Mouse (Mus musculus) limb, embryonic 15.5 days (tissue): Measurements from ENCODE around the gene Dhdh. TPM values are rescaled to one million over a fixed set of nuclear protein-coding genes. Genes with fewer than 3 reads are reported as not detected.
"Not testable (repeated sequence)": the region's sequence is repeated elsewhere in the genome, so short reads cannot be mapped to it uniquely, and the experiment has no call there.

Experiments
- ATAC-seq: fragments of 200-750 bp; cut with Nextera tagmentation; 2 replicates; pipeline ENCODE4 v1.8.0; 2017; ENCODE audit warnings: low read depth, moderate TSS enrichment; ENCODE audit not compliant: insufficient number of reproducible peaks, low FRiP score, low TSS enrichment
- H3K27ac ChIP-seq: fragments of 300-500 bp; sonication (generic); 2 replicates; pipeline ENCODE4 v1.5.1; 2015; ENCODE audit warnings: moderate library complexity, mild to moderate bottlenecking, inconsistent platforms
- H3K27me3 ChIP-seq: fragments of 300-500 bp; sonication (generic); 2 replicates; pipeline ENCODE4 v1.6.1; 2015; ENCODE audit warnings: inconsistent platforms
- H3K36me3 ChIP-seq: fragments of 300-500 bp; sonication (generic); 2 replicates; pipeline ENCODE4 v1.6.1; 2015; ENCODE audit warnings: inconsistent platforms
- H3K4me1 ChIP-seq: fragments of 300-500 bp; sonication (generic); 2 replicates; pipeline ENCODE4 v1.6.1; 2015; ENCODE audit warnings: inconsistent platforms
- H3K4me2 ChIP-seq: fragments of 300-500 bp; sonication (generic); 2 replicates; pipeline ENCODE4 v1.6.1; 2015; ENCODE audit warnings: mild to moderate bottlenecking, inconsistent platforms
- H3K4me3 ChIP-seq: fragments of 300-500 bp; sonication (generic); 2 replicates; pipeline ENCODE4 v1.5.1; 2015; ENCODE audit warnings: mild to moderate bottlenecking, inconsistent platforms
- H3K9ac ChIP-seq: fragments of 300-500 bp; sonication (generic); 2 replicates; pipeline ENCODE4 v1.6.1; 2015; ENCODE audit warnings: inconsistent platforms
- H3K9me3 ChIP-seq: fragments of 300-500 bp; sonication (generic); 2 replicates; pipeline ENCODE4 v1.6.1; 2016; ENCODE audit warnings: inconsistent platforms
- WGBS: fragments of 180-500 bp; shearing (Covaris S2); methylation state at CpG from one replicate; pipeline ENCODE4 v1.1.7; 2015; 5-methylcytosine and 5-hydroxymethylcytosine counted together
- polyA plus RNA-seq: library from polyadenylated mRNA; unstranded; fragments of >200 nt; fragmentation: Nextera tagmentation; extraction: Ambion mirVana; gene quantifications from 2 replicates; pipeline ENCODE4 v1.2.1, GENCODE M21; 2015

Dhdh gene
- 3.1 and 3.3 TPM in 2 replicates for polyA plus RNA-seq

GRCm38 (mm10) chr7:45488293-45489204 lies at the start of gene Dhdh:
Gene Dhdh (minus strand): TSS chr7:45488805.
- no peaks in the 10 kb centered on the region for H3K9me3 ChIP-seq
- H3K27ac ChIP-seq = peak within 1 kb of the TSS; percentile 83
- H3K27me3 ChIP-seq = no peaks in the 10 kb centered on the region
- H3K4me3 ChIP-seq = peak within 1 kb of the TSS; percentile 47
- WGBS = 10% methylated on average over 38 of the region's 38 CpGs
- no peak for ATAC-seq
- H3K9ac ChIP-seq = peak within 1 kb of the TSS; percentile 58
- peak within 1 kb of the TSS; percentile 66 for H3K4me2 ChIP-seq
- H3K36me3 ChIP-seq = peaks cover 13% of the 10 kb centered on the region
- peaks cover 21% of the 10 kb centered on the region for H3K4me1 ChIP-seq

- H3K9me3 ChIP-seq = no peaks in the 10 kb centered on the region
- peaks cover 11% of the 10 kb centered on the region; the same call in 1 of the 2 replicates for H3K4me1 ChIP-seq
- peak overlapping the region; percentile 49 for H3K4me3 ChIP-seq
- peak overlapping the region; percentile 87 for H3K4me2 ChIP-seq
- H3K27me3 ChIP-seq = no peaks in the 10 kb centered on the region
- H3K9ac ChIP-seq = no peak overlapping the region
- WGBS = 85% methylated on average over 10 of the region's 10 CpGs
- no peak for ATAC-seq
- H3K27ac ChIP-seq = no peak overlapping the region
- H3K36me3 ChIP-seq = no peaks in the 10 kb centered on the region
These were observed 49.0 kb upstream of the Dhdh start for GRCm38 (mm10) chr7:45537602-45538001.

- no peak overlapping the region for H3K9ac ChIP-seq
- no peak for ATAC-seq
- no peak overlapping the region for H3K4me2 ChIP-seq
- H3K27me3 ChIP-seq = no peaks in the 10 kb centered on the region
- H3K4me3 ChIP-seq = no peak overlapping the region
- H3K36me3 ChIP-seq = no peaks in the 10 kb centered on the region
- H3K4me1 ChIP-seq = peaks cover 14% of the 10 kb centered on the region; the same call in 1 of the 2 replicates
- no peak overlapping the region for H3K27ac ChIP-seq
- WGBS = 70% methylated on average over 1 of the region's 1 CpGs
- H3K9me3 ChIP-seq = no peaks in the 10 kb centered on the region
These were observed 47.1 kb upstream of the Dhdh start for GRCm38 (mm10) chr7:45535676-45536075.

- H3K27ac ChIP-seq = peak overlapping the region; percentile 69
- H3K36me3 ChIP-seq = no peaks in the 10 kb centered on the region
- peak overlapping the region; percentile 8; the same call in 1 of the 2 replicates for H3K4me2 ChIP-seq
- 51% methylated on average over 2 of the region's 2 CpGs for WGBS
- ATAC-seq = no peak
- no peak overlapping the region for H3K9ac ChIP-seq
- peaks cover 22% of the 10 kb centered on the region for H3K4me1 ChIP-seq
- no peaks in the 10 kb centered on the region for H3K9me3 ChIP-seq
- no peak overlapping the region for H3K4me3 ChIP-seq
- no peaks in the 10 kb centered on the region for H3K27me3 ChIP-seq
These were observed 42.0 kb upstream of the Dhdh start for GRCm38 (mm10) chr7:45530643-45531042.

GRCm38 (mm10) chr7:45529461-45529860 lies 40.9 kb upstream of the Dhdh start:
- no peak overlapping the region for H3K4me3 ChIP-seq
- no peaks in the 10 kb centered on the region for H3K9me3 ChIP-seq
- peaks cover 3% of the 10 kb centered on the region; the same call in 1 of the 2 replicates for H3K36me3 ChIP-seq
- peaks cover 30% of the 10 kb centered on the region for H3K4me1 ChIP-seq
- no peaks in the 10 kb centered on the region for H3K27me3 ChIP-seq
- no peak for ATAC-seq
- H3K9ac ChIP-seq = no peak overlapping the region
- H3K4me2 ChIP-seq = no peak overlapping the region
- H3K27ac ChIP-seq = no peak overlapping the region; the same call in 1 of the 2 replicates
- WGBS = 12% methylated on average over 6 of the region's 6 CpGs

- ATAC-seq, H3K4me2 ChIP-seq, H3K27me3 ChIP-seq, H3K36me3 ChIP-seq, H3K9ac ChIP-seq, H3K27ac ChIP-seq, H3K4me3 ChIP-seq, H3K9me3 ChIP-seq: not testable (repeated sequence)
- WGBS = 90% methylated on average over 6 of the region's 6 CpGs
- peaks cover 48% of the 10 kb centered on the region for H3K4me1 ChIP-seq
These were observed 38.6 kb upstream of the Dhdh start for GRCm38 (mm10) chr7:45527169-45527568.

GRCm38 (mm10) chr7:45526474-45527120 lies 38.0 kb upstream of the Dhdh start:
- no peaks in the 10 kb centered on the region for H3K27me3 ChIP-seq
- WGBS = 22% methylated on average over 7 of the region's 7 CpGs
- H3K9ac ChIP-seq = peak overlapping the region; percentile 84; the same call in 1 of the 2 replicates
- H3K4me1 ChIP-seq = peaks cover 50% of the 10 kb centered on the region
- H3K9me3 ChIP-seq = no peaks in the 10 kb centered on the region
- H3K27ac ChIP-seq = peak overlapping the region; percentile 97
- H3K4me3 ChIP-seq = peak overlapping the region; percentile 83
- peak overlapping the region; percentile 73 for H3K4me2 ChIP-seq
- no peak for ATAC-seq
- H3K36me3 ChIP-seq = peaks cover 7% of the 10 kb centered on the region; the same call in 1 of the 2 replicates

- peak; percentile 83 for ATAC-seq
- WGBS = under 1% methylated on average over 54 of the region's 54 CpGs
- peaks cover 54% of the 10 kb centered on the region for H3K4me1 ChIP-seq
- H3K4me2 ChIP-seq = peak within 1 kb of the TSS; percentile 73
- no peaks in the 10 kb centered on the region for H3K9me3 ChIP-seq
- no peaks in the 10 kb centered on the region for H3K27me3 ChIP-seq
- H3K27ac ChIP-seq = peak within 1 kb of the TSS; percentile 97
- H3K9ac ChIP-seq = peak within 1 kb of the TSS; percentile 84
- H3K4me3 ChIP-seq = peak within 1 kb of the TSS; percentile 83
- H3K36me3 ChIP-seq = peaks cover 7% of the 10 kb centered on the region; the same call in 1 of the 2 replicates
These were observed 37.3 kb upstream of the Dhdh start, which contains the start of the genes Ppp1r15a and Plekha4 for GRCm38 (mm10) chr7:45525809-45526473. Gene Ppp1r15a (minus strand): TSS chr7:45526268. Gene Plekha4 (plus strand): TSS chr7:45526330.

GRCm38 (mm10) chr7:45524841-45525621 lies 36.4 kb upstream of the Dhdh start:
- Histone ChIP-seq H3K4me2 (peak overlapping the region; percentile 73), H3K4me3 (peak overlapping the region; percentile 83), H3K36me3 (peaks cover 7% of the 10 kb centered on the region; the same call in 1 of the 2 replicates), H3K27me3 (no peaks in the 10 kb centered on the region), H3K9ac (peak overlapping the region; percentile 84), H3K9me3 (no peaks in the 10 kb centered on the region), H3K4me1 (peaks cover 45% of the 10 kb centered on the region), H3K27ac (peak overlapping the region; percentile 97)
- 26% methylated on average over 12 of the region's 12 CpGs for WGBS
- ATAC-seq = no peak

GRCm38 (mm10) chr7:45523678-45524170 lies 35.1 kb upstream of the Dhdh start:
- Histone ChIP-seq H3K9me3 (no peaks in the 10 kb centered on the region), H3K9ac (no peak overlapping the region), H3K27ac (peak overlapping the region; percentile 17; the same call in 1 of the 2 replicates), H3K4me1 (peaks cover 40% of the 10 kb centered on the region), H3K4me3 (0 out of 2 replicates have a peak overlapping the region, but pooled peaks have one; percentile 9), H3K4me2 (peak overlapping the region; percentile 26; the same call in 1 of the 2 replicates), H3K36me3 (peaks cover 7% of the 10 kb centered on the region; the same call in 1 of the 2 replicates), H3K27me3 (no peaks in the 10 kb centered on the region)
- WGBS = 65% methylated on average over 13 of the region's 13 CpGs
- no peak for ATAC-seq
